Mouse (Mus musculus) heart, embryonic 11.5 days (tissue): ENCODE results near the gene Exosc1. TPM values are rescaled to one million over a fixed set of nuclear protein-coding genes. Genes with fewer than 3 reads are reported as not detected.
A peak's percentile ranks its signal among the peaks of the same experiment; 100 is the strongest.

Experiments used
- ATAC-seq: fragments of 200-750 bp; cut with Nextera tagmentation; replicated peaks from 2 replicates; pipeline ENCODE4 v1.8.0; 2017; ENCODE audit warnings: moderate library complexity; ENCODE audit not compliant: insufficient number of reproducible peaks, low FRiP score, low TSS enrichment
- H3K27ac ChIP-seq: fragments of 300-500 bp; sonication (generic); 2 replicates; pipeline ENCODE4 v1.5.1; 2014; ENCODE audit warnings: mild to moderate bottlenecking, low read depth, low read length
- H3K27me3 ChIP-seq: fragments of 300-500 bp; sonication (generic); 2 replicates; pipeline ENCODE4 v1.6.1; 2014; ENCODE audit warnings: mild to moderate bottlenecking, low read length, mixed read lengths; ENCODE audit not compliant: control insufficient read depth, insufficient read depth
- H3K36me3 ChIP-seq: fragments of 300-500 bp; sonication (generic); 2 replicates; pipeline ENCODE4 v1.6.1; 2014; ENCODE audit warnings: mild to moderate bottlenecking, low read length, moderate library complexity, mixed read lengths; ENCODE audit not compliant: control insufficient read depth, insufficient read depth
- H3K4me1 ChIP-seq: fragments of 300-500 bp; sonication (generic); 2 replicates; pipeline ENCODE4 v1.6.1; 2014; ENCODE audit warnings: low read length; ENCODE audit not compliant: control insufficient read depth, insufficient read depth
- H3K4me2 ChIP-seq: fragments of 300-500 bp; sonication (generic); 2 replicates; pipeline ENCODE4 v1.6.1; 2014; ENCODE audit warnings: mild to moderate bottlenecking, moderate library complexity
- H3K4me3 ChIP-seq: fragments of 300-500 bp; sonication (generic); 2 replicates; pipeline ENCODE4 v1.5.1; 2014; ENCODE audit warnings: low read depth, low read length
- H3K9ac ChIP-seq: fragments of 300-500 bp; sonication (generic); 2 replicates; pipeline ENCODE4 v1.6.1; 2014; ENCODE audit warnings: mild to moderate bottlenecking, low read depth, low read length, moderate library complexity
- H3K9me3 ChIP-seq: fragments of 300-500 bp; sonication (generic); replicated peaks from 2 replicates; pipeline ENCODE4 v1.6.1; 2016; ENCODE audit warnings: low read length; ENCODE audit not compliant: control insufficient read depth
- WGBS: fragments of 180-500 bp; shearing (Covaris S2); extraction: QIAGEN DNeasy Blood & Tissue Kit; methylation state at CpG from one replicate; pipeline ENCODE4 v1.1.7; 2014; ENCODE audit not compliant: insufficient replicate concordance; 5-methylcytosine and 5-hydroxymethylcytosine counted together
- polyA plus RNA-seq: library from polyadenylated mRNA; unstranded; fragments of >200 nt; fragmentation: Nextera tagmentation; extraction: Ambion mirVana; gene quantifications from 2 replicates; pipeline ENCODE4 v1.2.1, GENCODE M21; 2014

Gene Exosc1
- polyA plus RNA-seq: 50.6 and 54.8 TPM in 2 replicates

DNA sequence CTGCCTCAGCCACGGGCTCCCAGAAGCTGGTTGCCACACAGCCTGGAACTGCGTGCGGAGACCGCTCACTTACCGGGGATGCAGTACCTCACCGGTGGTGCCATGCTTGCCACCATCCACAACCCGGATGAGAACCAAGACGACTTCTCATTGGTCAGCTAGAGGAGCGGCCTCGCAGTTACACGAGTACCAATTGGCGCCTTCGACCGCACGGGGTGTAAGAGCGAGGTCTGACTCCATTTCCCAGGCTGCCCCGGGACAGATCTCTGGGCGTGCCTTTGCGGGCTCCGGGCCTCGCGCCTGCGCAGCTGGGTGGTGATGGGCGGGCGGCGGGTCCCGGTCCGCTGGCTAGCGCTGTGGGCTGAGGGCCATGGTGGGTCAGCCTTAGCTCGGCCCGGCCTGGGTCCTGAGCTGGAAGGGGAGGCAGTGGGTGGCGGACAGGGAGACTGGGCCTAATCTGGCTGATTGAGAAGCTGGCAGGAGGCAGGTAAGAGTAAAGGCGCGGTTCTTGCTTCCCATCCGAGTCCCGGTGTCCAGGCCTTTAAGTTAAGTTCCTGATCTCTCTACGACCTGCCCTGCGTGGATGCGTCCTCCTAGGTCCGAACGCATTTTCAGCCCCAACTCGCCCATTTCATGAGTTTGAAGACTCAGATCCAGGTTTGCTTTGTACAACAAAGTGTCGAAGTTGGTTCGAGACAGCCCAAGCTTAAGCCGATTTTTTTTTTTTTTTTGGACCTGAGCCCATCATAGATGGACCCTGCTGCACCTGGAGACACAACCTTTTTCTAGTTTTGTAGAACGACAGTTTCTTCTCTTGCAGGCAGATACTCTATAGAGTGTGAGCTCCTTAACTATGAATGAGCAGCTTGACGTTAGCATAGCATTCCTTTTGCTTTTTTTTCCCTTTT, at the start of gene Exosc1, which contains the start of gene Zdhhc16:
TSS of gene Exosc1 (minus strand) at position 245 of the 908 bp plus-strand sequence.
TSS of gene Zdhhc16 (plus strand) at position 302 of the 908 bp plus-strand sequence.
- no peaks in the 10 kb centered on the region for H3K27me3 ChIP-seq
- H3K4me3 ChIP-seq: peak within 1 kb of the TSS; percentile 93
- peak within 1 kb of the TSS; percentile 87 for H3K9ac ChIP-seq
- peak; percentile 99 for ATAC-seq
- WGBS: under 1% methylated on average over 47 of the region's 47 CpGs
- H3K4me2 ChIP-seq: peak within 1 kb of the TSS; percentile 94
- peaks cover 16% of the 10 kb centered on the region for H3K4me1 ChIP-seq
- H3K9me3 ChIP-seq: no peaks in the 10 kb centered on the region
- H3K36me3 ChIP-seq: peaks cover 4% of the 10 kb centered on the region
- no peak within 1 kb of the TSS for H3K27ac ChIP-seq

DNA sequence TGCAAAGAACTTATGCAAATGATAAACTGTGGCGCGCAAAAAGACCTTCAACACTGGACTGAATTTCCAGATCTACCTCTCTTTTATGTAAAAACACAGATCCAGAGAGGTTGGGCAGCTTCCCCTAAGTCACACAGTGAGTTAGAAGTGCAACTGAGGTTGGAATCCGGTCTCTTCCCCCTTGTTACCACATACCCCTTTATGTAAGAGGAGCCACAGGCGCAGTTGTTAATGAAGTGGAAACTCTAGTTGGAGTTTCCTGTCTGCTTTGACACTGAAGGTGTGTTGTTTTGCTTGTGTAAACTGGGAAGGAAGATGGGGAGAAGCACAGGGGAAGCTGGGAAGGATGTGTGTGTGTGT, 49.5 kb upstream of the Exosc1 start:
- H3K9me3 ChIP-seq: no peaks in the 10 kb centered on the region
- peak overlapping the region; percentile 77; the same call in 1 of the 2 replicates for H3K27ac ChIP-seq
- H3K9ac ChIP-seq: peak overlapping the region; percentile 87
- 6% methylated on average over 4 of the region's 4 CpGs for WGBS
- ATAC-seq: no peak
- peak overlapping the region; percentile 82 for H3K4me3 ChIP-seq
- H3K36me3 ChIP-seq: no peaks in the 10 kb centered on the region
- peaks cover 9% of the 10 kb centered on the region; the same call in 1 of the 2 replicates for H3K4me1 ChIP-seq
- no peaks in the 10 kb centered on the region; the same call in 1 of the 2 replicates for H3K27me3 ChIP-seq
- H3K4me2 ChIP-seq: peak overlapping the region; percentile 95

DNA sequence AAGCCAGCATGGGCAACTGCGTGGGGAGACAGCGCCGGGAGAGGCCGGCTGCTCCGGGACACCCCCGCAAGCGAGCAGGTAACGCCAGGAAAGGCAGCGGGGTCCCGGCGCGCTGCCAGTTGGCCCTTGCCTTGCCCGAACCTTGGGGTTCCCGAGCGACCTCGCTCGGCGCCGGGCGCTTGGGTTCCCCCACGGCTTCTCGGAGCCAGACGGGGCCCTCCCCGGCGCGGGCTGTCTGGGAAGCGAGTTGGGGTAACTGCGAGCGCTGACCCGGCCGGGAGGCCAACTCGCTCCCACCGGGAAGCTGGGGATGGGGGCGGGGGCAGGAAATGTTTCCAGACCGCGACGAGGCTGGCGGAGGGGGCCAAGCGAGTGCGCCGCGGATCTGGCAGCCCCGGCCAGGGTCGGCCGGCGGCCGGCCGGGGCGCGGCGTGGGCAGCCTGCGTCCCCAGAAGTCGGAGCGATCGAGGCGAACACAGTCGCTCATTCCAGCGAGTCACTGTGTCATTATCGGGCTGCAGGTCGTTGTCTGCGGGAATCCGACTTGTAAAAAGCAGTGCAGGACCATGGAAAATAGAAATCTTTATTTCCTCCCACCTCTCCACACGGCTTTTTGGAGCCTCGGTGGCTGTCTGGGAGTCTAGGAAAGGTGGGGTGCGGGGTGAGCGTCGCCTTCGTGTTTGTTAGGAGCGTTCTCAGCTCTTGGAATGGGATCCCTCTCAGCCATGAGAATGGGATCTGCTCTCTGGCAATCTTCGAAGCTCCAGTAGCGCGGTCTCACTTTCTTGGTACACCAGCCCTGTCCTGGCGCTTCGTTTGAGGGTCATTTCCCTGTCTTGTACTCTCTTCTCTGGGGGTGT, 48.9 kb upstream of the Exosc1 start:
- WGBS: under 1% methylated on average over 74 of the region's 74 CpGs

DNA sequence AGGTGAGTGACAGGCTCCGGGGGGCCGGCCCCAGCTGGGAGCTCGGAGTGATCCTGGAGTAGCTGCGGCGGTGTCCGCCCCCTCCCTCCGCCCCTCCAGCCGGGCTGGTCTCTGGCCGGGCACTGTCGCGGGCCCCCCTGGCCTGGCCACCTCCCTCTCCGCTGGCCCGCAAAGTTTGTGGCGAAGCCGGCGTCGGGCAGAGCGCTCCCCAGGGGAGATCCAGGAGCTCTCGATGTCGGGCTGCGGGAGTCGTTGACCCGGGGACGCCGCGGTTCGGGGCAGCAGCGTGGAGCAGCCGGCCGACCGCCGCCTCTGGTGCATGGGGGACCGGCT, 48.3 kb upstream of the Exosc1 start, which contains the start of gene Ubtd1:
TSS of gene Ubtd1 (plus strand) at position 169 of the 333 bp plus-strand sequence.
- Histone ChIP-seq H3K4me2 (peak within 1 kb of the TSS; percentile 95), H3K4me1 (peaks cover 9% of the 10 kb centered on the region; the same call in 1 of the 2 replicates), H3K27me3 (no peaks in the 10 kb centered on the region; the same call in 1 of the 2 replicates), H3K27ac (peak within 1 kb of the TSS; percentile 77), H3K9ac (peak within 1 kb of the TSS; percentile 87), H3K36me3 (no peaks in the 10 kb centered on the region), H3K4me3 (peak within 1 kb of the TSS; percentile 82), H3K9me3 (no peaks in the 10 kb centered on the region)
- WGBS: under 1% methylated on average over 28 of the region's 33 CpGs
- no peak; the same call in 1 of the 2 replicates for ATAC-seq

More for the DNA sequence above, 48.9 kb upstream of the Exosc1 start:
- ATAC-seq: no peak
- peak overlapping the region; percentile 95 for H3K4me2 ChIP-seq
- H3K9me3 ChIP-seq: no peaks in the 10 kb centered on the region
- H3K27me3 ChIP-seq: no peaks in the 10 kb centered on the region; the same call in 1 of the 2 replicates
- H3K4me3 ChIP-seq: peak overlapping the region; percentile 82
- H3K36me3 ChIP-seq: no peaks in the 10 kb centered on the region
- H3K4me1 ChIP-seq: peaks cover 9% of the 10 kb centered on the region; the same call in 1 of the 2 replicates
- peak overlapping the region; percentile 87 for H3K9ac ChIP-seq
- H3K27ac ChIP-seq: peak overlapping the region; percentile 77

DNA sequence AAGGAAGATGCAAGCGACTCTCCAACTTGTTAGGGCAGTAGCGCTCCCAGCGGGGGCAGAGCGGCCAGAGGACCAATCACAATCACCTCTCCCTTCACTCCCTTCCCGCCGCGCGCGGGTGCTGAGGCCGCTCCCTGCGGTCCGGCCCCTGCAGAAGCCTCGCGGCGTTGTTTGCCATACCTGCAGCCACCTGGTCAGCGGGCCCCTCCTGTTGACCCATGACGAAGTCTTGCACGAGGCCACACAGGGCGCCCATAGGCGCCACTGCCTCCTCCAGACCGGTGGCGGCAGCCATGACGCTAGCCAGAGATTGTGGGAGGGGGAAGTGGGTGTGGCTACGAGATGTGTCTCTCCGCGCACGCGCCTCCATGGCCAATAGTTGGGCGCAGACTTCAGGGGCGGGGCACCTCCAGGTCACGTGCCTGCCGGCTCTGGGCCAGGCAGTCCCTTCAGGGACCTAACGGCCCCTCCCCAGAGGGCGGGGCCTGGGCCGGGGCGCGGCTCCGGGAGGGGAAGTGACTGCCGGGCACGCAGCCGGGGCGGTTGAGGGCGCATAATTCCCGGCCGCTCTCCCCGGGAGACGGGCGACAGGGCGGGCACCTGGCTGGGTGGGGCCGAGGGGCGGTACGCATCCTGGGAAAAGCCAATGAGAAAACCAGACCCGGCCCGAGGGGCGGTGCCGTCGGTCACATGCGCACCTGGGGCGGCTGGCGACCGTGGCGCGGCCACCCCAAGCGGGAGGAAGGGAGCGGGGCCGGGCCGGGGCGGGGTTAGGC, 47.8 kb upstream of the Exosc1 start, which contains the start of gene Mms19:
TSS of gene Mms19 (minus strand) at position 339 of the 776 bp plus-strand sequence.
- Histone ChIP-seq H3K4me3 (peak within 1 kb of the TSS; percentile 82), H3K9me3 (no peaks in the 10 kb centered on the region), H3K27me3 (no peaks in the 10 kb centered on the region; the same call in 1 of the 2 replicates), H3K4me2 (peak within 1 kb of the TSS; percentile 95), H3K4me1 (peaks cover 9% of the 10 kb centered on the region; the same call in 1 of the 2 replicates), H3K9ac (peak within 1 kb of the TSS; percentile 87), H3K27ac (peak within 1 kb of the TSS; percentile 77), H3K36me3 (no peaks in the 10 kb centered on the region)
- peak; percentile 96 for ATAC-seq
- under 1% methylated on average over 64 of the region's 68 CpGs for WGBS

DNA sequence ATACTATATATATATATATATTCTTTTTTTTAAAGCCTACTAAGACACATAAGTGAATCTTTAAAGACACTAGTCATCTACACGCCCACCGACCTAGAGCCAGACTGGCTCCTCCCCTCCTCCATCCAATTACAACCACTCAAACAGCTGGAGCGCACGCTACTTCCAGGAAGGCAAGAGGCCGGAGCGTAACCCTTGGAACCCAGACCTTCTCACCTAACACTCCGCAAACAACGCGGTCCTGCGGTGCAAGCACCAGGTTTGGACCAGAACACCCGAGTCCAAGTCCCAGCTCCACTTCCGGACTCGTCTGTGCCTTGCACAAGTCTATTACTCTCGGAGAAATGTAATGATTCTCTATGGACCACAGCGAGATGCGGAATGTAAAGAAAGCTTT, 47.2 kb upstream of the Exosc1 start:
- Histone ChIP-seq H3K36me3 (no peaks in the 10 kb centered on the region), H3K4me1 (peaks cover 9% of the 10 kb centered on the region; the same call in 1 of the 2 replicates), H3K27me3 (no peaks in the 10 kb centered on the region; the same call in 1 of the 2 replicates), H3K4me3 (peak overlapping the region; percentile 82), H3K27ac (peak overlapping the region; percentile 77), H3K9me3 (no peaks in the 10 kb centered on the region), H3K9ac (peak overlapping the region; percentile 87; the same call in 1 of the 2 replicates), H3K4me2 (peak overlapping the region; percentile 95)
- under 1% methylated on average over 16 of the region's 16 CpGs for WGBS
- no peak for ATAC-seq

DNA sequence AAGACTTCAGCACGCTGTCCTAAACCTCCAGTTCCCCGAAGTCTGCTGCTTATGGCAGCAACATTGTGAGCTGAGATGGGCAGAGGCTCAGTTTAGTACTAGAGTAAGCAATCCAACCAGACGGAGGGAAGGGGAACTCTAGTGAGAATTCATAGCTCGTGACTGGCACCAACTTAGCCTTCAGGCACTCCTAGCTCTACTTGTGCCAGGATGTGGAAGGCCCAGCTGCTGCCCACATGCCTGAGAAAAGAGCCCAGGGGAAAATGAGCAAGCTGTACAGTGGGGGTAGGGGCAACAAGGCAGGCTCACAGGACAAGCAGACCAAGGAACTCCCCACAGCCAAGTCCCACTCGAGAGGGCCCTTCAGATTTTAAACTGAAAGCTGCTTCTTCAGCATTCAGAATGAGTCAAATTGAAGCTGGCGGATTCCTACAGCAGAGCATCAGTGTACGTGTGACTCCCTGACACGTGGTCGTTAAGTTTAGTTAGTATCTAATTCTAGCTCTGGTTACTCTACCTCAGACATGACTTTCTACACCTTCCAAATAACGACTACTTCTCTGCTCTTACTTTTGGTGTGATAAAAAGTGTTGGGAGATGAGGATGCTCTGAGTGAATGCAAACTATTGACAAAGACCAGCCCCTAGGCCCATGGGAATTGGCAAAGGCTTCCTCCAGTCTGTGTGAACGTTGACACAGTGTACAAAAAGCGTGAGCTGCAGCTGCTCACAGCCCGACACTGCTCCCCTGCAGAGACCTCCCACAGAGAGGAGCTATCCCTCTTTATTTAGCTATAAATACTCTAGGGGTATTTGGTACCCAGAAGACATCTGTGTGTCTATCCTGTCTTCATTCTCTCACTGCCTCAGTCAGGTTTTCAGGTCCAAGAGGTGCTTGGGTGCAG, 40.9 kb upstream of the Exosc1 start:
- Histone ChIP-seq H3K27me3 (no peaks in the 10 kb centered on the region), H3K4me3 (no peak overlapping the region), H3K4me1 (no peaks in the 10 kb centered on the region), H3K36me3 (peaks cover 2% of the 10 kb centered on the region; the same call in 1 of the 2 replicates), H3K27ac (no peak overlapping the region), H3K4me2 (no peak overlapping the region), H3K9ac (no peak overlapping the region), H3K9me3 (no peaks in the 10 kb centered on the region)
- 70% methylated on average over 13 of the region's 13 CpGs for WGBS
- no peak for ATAC-seq
